Mouse (Mus musculus) MEL (cell line): ENCODE measurements around the gene Mmel1.

Experiments used
- CTCF ChIP-seq, 3 experiments: IDR thresholded peaks in 2 of 3; conservative IDR thresholded peaks in 1 of 3; 2 replicates each; pipeline ENCODE4 v1.5.1; 2011 to 2012; ENCODE audit warnings: low read length in 3 of 3, low read depth in 2 of 3, mild to moderate bottlenecking in 2 of 3, improper control_type of control experiment in 1 of 3, inconsistent platforms in 1 of 3, mixed read lengths in 1 of 3, moderate library complexity in 1 of 3; ENCODE audit not compliant: control insufficient read depth in 1 of 3, insufficient read depth in 1 of 3, poor library complexity in 1 of 3, severe bottlenecking in 1 of 3
- RCOR1 ChIP-seq: IDR thresholded peaks from 2 replicates; pipeline ENCODE4 v1.6.1; 2012; ENCODE audit warnings: low read depth, mild to moderate bottlenecking, inconsistent platforms, low read length, improper control_type of control experiment
- SIN3A ChIP-seq: IDR thresholded peaks from 2 replicates; pipeline ENCODE4 v1.6.1; 2012; ENCODE audit warnings: low read length, improper control_type of control experiment, inconsistent platforms
- SMC3 ChIP-seq: IDR thresholded peaks from 2 replicates; pipeline ENCODE4 v1.6.1; 2011; ENCODE audit warnings: low read depth, low read length, improper control_type of control experiment
- TBP ChIP-seq: IDR thresholded peaks from 2 replicates; pipeline ENCODE4 v1.8.0; 2011; ENCODE audit warnings: low read depth, low read length, improper control_type of control experiment

- no peak for TF ChIP-seq SIN3A
- TF ChIP-seq CTCF (IDR thresholded peaks at IDR 0.05 in 2 of 3, conservative IDR thresholded peaks at IDR 0.05 in 1 of 3; ENCODE audit: control insufficient read depth in 1 of 3, insufficient read depth in 1 of 3, low read depth in 2 of 3, low read length in 3 of 3, poor library complexity in 1 of 3, severe bottlenecking in 1 of 3), result peak; percentile 67 to 82 (median 80)
- no peak for TF ChIP-seq RCOR1
- no peak for TF ChIP-seq TBP
- TF ChIP-seq SMC3, result peak; percentile 53
Measured at GRCm38 (mm10) chr4:154837170-154837569, 32.2 kb upstream of the Mmel1 start, which contains the start of gene Ttc34.
